23 mouse cellular contexts compared by ENCODE assay signal in genomic region chr7:139940476-139941209, GRCm38 (mm10). TPM values are rescaled to one million over a fixed set of nuclear protein-coding genes. Genes with fewer than 3 reads are reported as not detected.
DNase-seq lines count a peak whose midpoint lies in the region; TF ChIP-seq lines count a peak whose summit lies in the region.
"Had no signal": no experiment of that assay in that cellular context is flagged by ENCODE, and none has a peak within 500 bp of the region (broad histone marks: within the 10 kb centered on the region; RNA-seq: fewer than 3 reads in every experiment).

No protein-coding gene starts in this region.

- H3K36me3 ChIP-seq in CH12.LX (replicated peaks in 1 of 2; ENCODE audit: control insufficient read depth in 1 of 2, insufficient read depth in 1 of 2, low read length in 1 of 2) = peaks cover 0 to 36% of the 10 kb centered on the region in 2 experiments
- H3K36me3 ChIP-seq in ES-E14 (ENCODE audit: control insufficient read depth, insufficient read depth, low read length, poor library complexity, severe bottlenecking) = peaks cover 10% of the 10 kb centered on the region
- H3K36me3 ChIP-seq in myocyte (ENCODE audit: control insufficient read depth, insufficient read depth) = no peaks in the 10 kb centered on the region
- H3K36me3 ChIP-seq: forebrain, embryonic 12.5 days; heart, embryonic 10.5 days; hindbrain, embryonic 12.5 days had no signal

- dilution Hi-C loops in CH12.LX (cut with MboI; ENCODE audit: extremely low pct_ligation_motif_present, extremely low pct_unique_long_range_greater_than_20kb, low sequenced_read_pairs) = no loop called here

- H3ac ChIP-seq in myocyte (ENCODE audit: control insufficient read depth, insufficient read length) = no peak overlapping the region

- H3K27ac ChIP-seq in CH12.LX (ENCODE audit: insufficient read depth, low read depth) (no peak overlapping the region), ES-E14 (ENCODE audit: insufficient read depth, low read depth, low read length, poor library complexity, severe bottlenecking) (no peak overlapping the region; the same call in 1 of the 2 replicates)
- H3K27ac ChIP-seq: forebrain, embryonic 12.5 days; heart, embryonic 10.5 days; hindbrain, embryonic 12.5 days had no signal

- H3K9me3 ChIP-seq in CH12.LX (replicated peaks; ENCODE audit: low read length) = peaks cover 17% of the 10 kb centered on the region
- no peaks in the 10 kb centered on the region for H3K9me3 ChIP-seq in ES-E14 (ENCODE audit: control insufficient read depth, insufficient read depth, low read depth, low read length)
- H3K9me3 ChIP-seq: forebrain, embryonic 12.5 days; heart, embryonic 10.5 days; hindbrain, embryonic 12.5 days had no signal

- H3K4me1 ChIP-seq in CH12.LX (ENCODE audit: control insufficient read depth in 1 of 2, insufficient read depth in 2 of 2) (peaks cover 11 to 62% of the 10 kb centered on the region in 2 experiments), ES-E14 (ENCODE audit: control insufficient read depth in 2 of 2, insufficient read depth in 2 of 2, low read length in 2 of 2, poor library complexity in 1 of 2) (peaks cover 3 to 31% of the 10 kb centered on the region in 2 experiments; a peak in 3 of 4 replicates)

- intact Hi-C loops in left cerebral cortex, postnatal 14 days (cut with DNase I) = no loop called here

- no peak; the same call in 1 of the 2 replicates for TF ChIP-seq EP300 in CH12.LX (IDR thresholded peaks at IDR 0.05; ENCODE audit: low read length)

- H3K79me2 ChIP-seq in CH12.LX (replicated peaks; ENCODE audit: control insufficient read depth, extremely low read depth, insufficient read depth, poor library complexity, severe bottlenecking) (no peaks in the 10 kb centered on the region), myocyte (ENCODE audit: control insufficient read depth, insufficient read depth) (no peaks in the 10 kb centered on the region)

- in situ Hi-C loops in CH12.LX (cut with MboI; ENCODE audit: low pct_ligation_motif_present, low pct_unique_long_range_greater_than_20kb, low sequenced_read_pairs) (no loop called here), ES-E14 (cut with MboI; ENCODE audit: low sequenced_read_pairs in 2 of 2, unreplicated experiment in 2 of 2) (no loop called here)

- no peaks in the 10 kb centered on the region for H3K27me3 ChIP-seq in CH12.LX (replicated peaks)
- no peaks in the 10 kb centered on the region for H3K27me3 ChIP-seq in myocyte (ENCODE audit: control insufficient read depth, insufficient read depth, insufficient read length)

- no peak overlapping the region for H3K4me3 ChIP-seq in CH12.LX (replicated peaks in 1 of 3; ENCODE audit: low read depth in 2 of 3, low read length in 2 of 3, poor library complexity in 1 of 3)
- peak overlapping the region; percentile 15; a peak in 2 of 4 replicates for H3K4me3 ChIP-seq in ES-E14 (ENCODE audit: insufficient read depth in 1 of 2, low read depth in 1 of 2, low read length in 2 of 2, poor library complexity in 1 of 2, severe bottlenecking in 1 of 2)
- H3K4me3 ChIP-seq in myocyte = no peak overlapping the region
- H3K4me3 ChIP-seq: forebrain, embryonic 12.5 days; heart, embryonic 10.5 days; hindbrain, embryonic 12.5 days had no signal

- DNase-seq in gastrocnemius, postnatal 10 days = peak; percentile 17
- no peak for DNase-seq in gastrocnemius, postnatal 25 days
- DNase-seq in CH12.LX (ENCODE audit: extremely low read depth) (no peak), ES-E14 (ENCODE audit: low read depth, low spot score) (peak; percentile 51)
- DNase-seq in left cerebral cortex, postnatal 14 days (ENCODE audit: low spot score in 2 of 2) = no peak
- DNase-seq in layer of hippocampus, adult 18-20 months (ENCODE audit: low spot score in 2 of 2) = no peak
- DNase-seq: adrenal gland, postnatal 14 days; cerebellum, adult 18-20 months; cerebellum, adult 9-11 months; cerebellum, postnatal 36 days; heart, adult 18-20 months; heart, postnatal 10 days; heart, postnatal 4 days had no signal

- TF ChIP-seq POLR2A in CH12.LX (IDR thresholded peaks at IDR 0.05; ENCODE audit: low read depth, low read length) = no peak
- no peak for TF ChIP-seq POLR2A in myocyte (IDR thresholded peaks at IDR 0.05; ENCODE audit: insufficient read length, low read depth)

- TF ChIP-seq RAD21 in CH12.LX (IDR thresholded peaks at IDR 0.05; ENCODE audit: low read depth, low read length) = no peak

- H3K4me2 ChIP-seq in CH12.LX (ENCODE audit: insufficient read depth, low read depth, poor library complexity, severe bottlenecking) (no peak overlapping the region), myocyte (ENCODE audit: low read depth) (peak overlapping the region; percentile 38)
- H3K4me2 ChIP-seq: forebrain, embryonic 12.5 days; hindbrain, embryonic 12.5 days had no signal

- no peak; a peak in 1 of 4 replicates for TF ChIP-seq CTCF in CH12.LX (conservative IDR thresholded peaks at IDR 0.05 in 1 of 2, IDR thresholded peaks at IDR 0.05 in 1 of 2; ENCODE audit: low read depth in 2 of 2, low read length in 2 of 2)

- H3K9ac ChIP-seq in CH12.LX (ENCODE audit: insufficient read depth, low read depth) (no peak overlapping the region), ES-E14 (ENCODE audit: insufficient read depth, low read depth, low read length, poor library complexity, severe bottlenecking) (peak overlapping the region; percentile 6; the same call in 1 of the 2 replicates)
- H3K9ac ChIP-seq: forebrain, embryonic 12.5 days; hindbrain, embryonic 12.5 days had no signal

TF ChIP-seq in CH12.LX, 34 proteins besides CTCF, POLR2A, EP300 and RAD21 (continues in another document):
- TF ChIP-seq NELFE (IDR thresholded peaks at IDR 0.05; ENCODE audit: low read depth, low read length) = no peak
- no peak for TF ChIP-seq JUN (IDR thresholded peaks at IDR 0.05; ENCODE audit: insufficient read depth, low read depth, low read length)
- TF ChIP-seq ZMIZ1 (IDR thresholded peaks at IDR 0.05; ENCODE audit: low read depth, low read length) = no peak
- no peak for TF ChIP-seq ZKSCAN1 (IDR thresholded peaks at IDR 0.05; ENCODE audit: borderline replicate concordance, low read depth, low read length)
- TF ChIP-seq BHLHE40 (IDR thresholded peaks at IDR 0.05; ENCODE audit: low read depth, low read length) = no peak
- TF ChIP-seq MYC (IDR thresholded peaks at IDR 0.05; ENCODE audit: low read depth, low read length) = no peak

TF ChIP-seq in ES-E14, 5 proteins besides CTCF, POLR2A, EP300 and RAD21:
- TF ChIP-seq HCFC1 (IDR thresholded peaks at IDR 0.05; ENCODE audit: borderline replicate concordance, insufficient read depth, low read length) (no peak), ZNF384 (IDR thresholded peaks at IDR 0.05; ENCODE audit: low read depth, low read length) (no peak), CHD2 (IDR thresholded peaks at IDR 0.05; ENCODE audit: low read depth, low read length) (no peak), MAFK (IDR thresholded peaks at IDR 0.05; ENCODE audit: insufficient read depth, low read depth, low read length) (no peak), ZC3H11A (IDR thresholded peaks at IDR 0.05; ENCODE audit: borderline replicate concordance, low read depth, low read length) (no peak)

TF ChIP-seq in myocyte, 11 proteins besides CTCF, POLR2A, EP300 and RAD21 (continues in another document):
- TF ChIP-seq USF1 (IDR thresholded peaks at IDR 0.05; ENCODE audit: low read depth) (no peak), E2F4 (IDR thresholded peaks at IDR 0.05; ENCODE audit: insufficient read depth) (no peak), MYOG (IDR thresholded peaks at IDR 0.05; ENCODE audit: control insufficient read depth in 1 of 3, insufficient read depth in 1 of 3, insufficient read length in 2 of 3, low read depth in 2 of 3) (peak in 2 of 3 experiments; percentile 81 to 86), TCF12 (IDR thresholded peaks at IDR 0.05; ENCODE audit: insufficient read depth, poor library complexity, severe bottlenecking) (peak; percentile 49), POLR2AphosphoS2 (IDR thresholded peaks at IDR 0.05; ENCODE audit: insufficient read length, low read depth) (no peak), TCF3 (IDR thresholded peaks at IDR 0.05; ENCODE audit: insufficient read length, low read depth) (peak; percentile 37), MYOD1 (IDR thresholded peaks at IDR 0.05; ENCODE audit: control insufficient read depth in 1 of 3, insufficient read length in 2 of 3, low read depth in 2 of 3) (peak; percentile 10 to 96 (median 93))

RNA-seq across cellular contexts. Expression of gene Utf1, which starts 2.9 kb away (rescaled TPM):
- total RNA-seq in gastrocnemius, postnatal 10 days (2021) = not detected
- total RNA-seq in gastrocnemius, postnatal 25 days (2021) = not detected
- not detected in 2 replicates for total RNA-seq in CH12.LX (2012; rRNA removed)
- total RNA-seq in CH12.LX (2014; rRNA removed) = not detected in 2 replicates
- not detected in 2 replicates for polyA plus RNA-seq in CH12.LX (2012; ENCODE audit: insufficient read length, low read depth)
- 147 and 174 TPM in 2 replicates for total RNA-seq in ES-E14 (2012; rRNA removed)
- not detected for polyA plus RNA-seq in myocyte (2012; fragmentation: generic; extraction: Trizol)
- not detected for total RNA-seq in left cerebral cortex, postnatal 14 days (2021)
- not detected for total RNA-seq in layer of hippocampus, adult 18-20 months (2021)
- total RNA-seq: adrenal gland, postnatal 14 days; gastrocnemius, postnatal 4 days; heart, adult 18-20 months; heart, postnatal 10 days; heart, postnatal 4 days had no signal
- polyA plus RNA-seq: embryonic facial prominence, embryonic 11.5 days; forebrain, embryonic 12.5 days; forebrain, embryonic 16.5 days; heart, embryonic 14.5 days; hindbrain, embryonic 12.5 days; hindbrain, embryonic 16.5 days; intestine, postnatal 0 days had no signal

RNA-seq across cellular contexts. Expression of gene 6430531B16Rik, which starts 37.9 kb away (rescaled TPM):
- not detected for total RNA-seq in gastrocnemius, postnatal 10 days (2021)
- not detected for total RNA-seq in gastrocnemius, postnatal 25 days (2021)
- total RNA-seq in CH12.LX (2012; rRNA removed) (0.13 and 0.38 TPM in 2 replicates), CH12.LX (2014; rRNA removed) (not detected in 2 replicates), ES-E14 (2012; rRNA removed) (1.8 TPM in 2 replicates)
- polyA plus RNA-seq in CH12.LX (2012; ENCODE audit: insufficient read length, low read depth) (0.21 and 0.33 TPM in 2 replicates), myocyte (2012; fragmentation: generic; extraction: Trizol) (0.13 TPM)
- under 1 TPM; 0.79 to 0.89 TPM for total RNA-seq in left cerebral cortex, postnatal 14 days (2021)
- 1 to 10 TPM in 1 of 2 experiments, under 1 TPM in 1; 0.99 to 1.5 TPM for total RNA-seq in layer of hippocampus, adult 18-20 months (2021)
- total RNA-seq: adrenal gland, postnatal 14 days; gastrocnemius, postnatal 4 days; heart, adult 18-20 months; heart, postnatal 10 days; heart, postnatal 4 days had no signal
- polyA plus RNA-seq: heart, embryonic 14.5 days had no signal

RNA-seq across cellular contexts. Expression of gene Kndc1, which starts 46.1 kb away (rescaled TPM):
- total RNA-seq in gastrocnemius, postnatal 10 days (2021) = under 1 TPM; 0.27 to 0.40 TPM
- total RNA-seq in gastrocnemius, postnatal 25 days (2021) = not detected
- 2.7 and 4.0 TPM in 2 replicates for total RNA-seq in CH12.LX (2012; rRNA removed)
- 2.0 and 2.3 TPM in 2 replicates for total RNA-seq in CH12.LX (2014; rRNA removed)
- polyA plus RNA-seq in CH12.LX (2012; ENCODE audit: insufficient read length, low read depth) = 4.6 and 5.0 TPM in 2 replicates
- total RNA-seq in ES-E14 (2012; rRNA removed) = 2.3 and 5.3 TPM in 2 replicates
- polyA plus RNA-seq in myocyte (2012; fragmentation: generic; extraction: Trizol) = 0.01 TPM
- 10 to 100 TPM; 41.1 to 52.5 TPM for total RNA-seq in left cerebral cortex, postnatal 14 days (2021)
- total RNA-seq in layer of hippocampus, adult 18-20 months (2021) = 10 to 100 TPM; 84.7 to 86.2 TPM
- total RNA-seq: heart, postnatal 10 days had no signal

RNA-seq across cellular contexts. Expression of gene Adam8, which starts 51.7 kb away (rescaled TPM):
- total RNA-seq in gastrocnemius, postnatal 10 days (2021) = 1 to 10 TPM in 1 of 2 experiments, under 1 TPM in 1; 0.35 to 1.1 TPM
- total RNA-seq in gastrocnemius, postnatal 25 days (2021) = under 1 TPM; 0.29 to 0.36 TPM
- total RNA-seq in CH12.LX (2012; rRNA removed) = 61.4 and 63.7 TPM in 2 replicates
- total RNA-seq in CH12.LX (2014; rRNA removed) = 46.5 and 51.0 TPM in 2 replicates
- 43.7 and 46.3 TPM in 2 replicates for polyA plus RNA-seq in CH12.LX (2012; ENCODE audit: insufficient read length, low read depth)
- 7.6 and 8.3 TPM in 2 replicates for total RNA-seq in ES-E14 (2012; rRNA removed)
- 2.3 TPM for polyA plus RNA-seq in myocyte (2012; fragmentation: generic; extraction: Trizol)
- total RNA-seq in left cerebral cortex, postnatal 14 days (2021) = 1 to 10 TPM; 1.3 to 2.0 TPM
- 1 to 10 TPM; 3.2 to 4.7 TPM for total RNA-seq in layer of hippocampus, adult 18-20 months (2021)

Comparison
In these comparisons a context has a peak if more than half of its experiments do, and no peak if none do; other contexts are left out.
1. DNase-seq: peak in gastrocnemius, postnatal 10 days (single experiment) and ES-E14 (single experiment); none in gastrocnemius, postnatal 25 days (single experiment), CH12.LX (single experiment), left cerebral cortex, postnatal 14 days (0 of 2) and layer of hippocampus, adult 18-20 months (0 of 2).
2. H3K4me3 ChIP-seq: peak in ES-E14 (2 of 2); none in CH12.LX (0 of 3) and myocyte (single experiment).
3. RNA of gene Utf1, which starts 2.9 kb away (total RNA-seq): 147 to 174 TPM in ES-E14; not detected in layer of hippocampus, adult 18-20 months, not detected in left cerebral cortex, postnatal 14 days, not detected in CH12.LX, not detected in gastrocnemius, postnatal 10 days and not detected in gastrocnemius, postnatal 25 days; every median in the first group is over 100 times any median in the second.